Mouse (Mus musculus) fibroblast of lung, adult 2 months (primary cell): ENCODE results near the gene Scn5a.

Experiments used
- DNase-seq: peaks from one replicate; pipeline ENCODE4 v3.0.0-alpha.2; 2011; ENCODE audit warnings: low read depth

Gene Scn5a

GRCm38 (mm10) chr9:119504981-119505658 is 73.7 kb downstream of the Scn5a start:
- no peak for DNase-seq

GRCm38 (mm10) chr9:119503613-119504012 is 75.2 kb downstream of the Scn5a start:
- DNase-seq, result no peak

- no peak for DNase-seq
Measured at GRCm38 (mm10) chr9:119498885-119499284, 79.9 kb downstream of the Scn5a start.

GRCm38 (mm10) chr9:119498247-119498607 is 80.6 kb downstream of the Scn5a start:
- no peak for DNase-seq

- no peak for DNase-seq
Measured at GRCm38 (mm10) chr9:119497546-119498246, 81.1 kb downstream of the Scn5a start.

GRCm38 (mm10) chr9:119496960-119497359 is 81.9 kb downstream of the Scn5a start:
- no peak for DNase-seq

GRCm38 (mm10) chr9:119496354-119496753 is 82.5 kb downstream of the Scn5a start:
- DNase-seq, result no peak

- DNase-seq, result no peak
Measured at GRCm38 (mm10) chr9:119484868-119485267, 93.9 kb downstream of the Scn5a start.

- no peak for DNase-seq
Measured at GRCm38 (mm10) chr9:119484420-119484819, 94.4 kb downstream of the Scn5a start.

- no peak for DNase-seq
Measured at GRCm38 (mm10) chr9:119483554-119484353, 95.1 kb downstream of the Scn5a start.

GRCm38 (mm10) chr9:119481612-119482011 is 97.2 kb downstream of the Scn5a start:
- DNase-seq, result no peak

- no peak for DNase-seq
Measured at GRCm38 (mm10) chr9:119479297-119479696, 99.5 kb downstream of the Scn5a start.

GRCm38 (mm10) chr9:119478345-119478744 is 100.5 kb downstream of the Scn5a start:
- DNase-seq, result no peak

GRCm38 (mm10) chr9:119477754-119478153 is 101.1 kb downstream of the Scn5a start:
- DNase-seq, result no peak

GRCm38 (mm10) chr9:119474717-119475611 is 103.9 kb downstream of the Scn5a start:
- DNase-seq, result no peak

GRCm38 (mm10) chr9:119473608-119474164 is 105.1 kb downstream of the Scn5a start:
- no peak for DNase-seq

GRCm38 (mm10) chr9:119473011-119473410 is 105.8 kb downstream of the Scn5a start:
- DNase-seq, result no peak

- DNase-seq, result no peak
Measured at GRCm38 (mm10) chr9:119472412-119472918, 106.4 kb downstream of the Scn5a start.

- DNase-seq, result no peak
Measured at GRCm38 (mm10) chr9:119469691-119470353, 109.0 kb downstream of the Scn5a start.

GRCm38 (mm10) chr9:119465595-119465994 is 113.2 kb downstream of the Scn5a start:
- no peak for DNase-seq

- DNase-seq, result no peak
Measured at GRCm38 (mm10) chr9:119465056-119465455, 113.8 kb downstream of the Scn5a start.
